Mouse (Mus musculus) spleen, postnatal 4 days (tissue): ENCODE measurements at regions not wholly inside any gene's neighbourhood (a gene's known extent, or its start where the extent isn't known, plus 50 kb on each side); places are given as distances from the start of the nearest gene placed in this dataset.
"Not testable (repeated sequence)": the region's sequence is repeated elsewhere in the genome, so short reads cannot be mapped to it uniquely, and the experiment has no call there.

Experiments
- DNase-seq, 2 experiments: peaks; one replicate each; pipeline ENCODE4 v3.0.0; 2022; ENCODE audit warnings: low spot score in 2 of 2

DNA sequence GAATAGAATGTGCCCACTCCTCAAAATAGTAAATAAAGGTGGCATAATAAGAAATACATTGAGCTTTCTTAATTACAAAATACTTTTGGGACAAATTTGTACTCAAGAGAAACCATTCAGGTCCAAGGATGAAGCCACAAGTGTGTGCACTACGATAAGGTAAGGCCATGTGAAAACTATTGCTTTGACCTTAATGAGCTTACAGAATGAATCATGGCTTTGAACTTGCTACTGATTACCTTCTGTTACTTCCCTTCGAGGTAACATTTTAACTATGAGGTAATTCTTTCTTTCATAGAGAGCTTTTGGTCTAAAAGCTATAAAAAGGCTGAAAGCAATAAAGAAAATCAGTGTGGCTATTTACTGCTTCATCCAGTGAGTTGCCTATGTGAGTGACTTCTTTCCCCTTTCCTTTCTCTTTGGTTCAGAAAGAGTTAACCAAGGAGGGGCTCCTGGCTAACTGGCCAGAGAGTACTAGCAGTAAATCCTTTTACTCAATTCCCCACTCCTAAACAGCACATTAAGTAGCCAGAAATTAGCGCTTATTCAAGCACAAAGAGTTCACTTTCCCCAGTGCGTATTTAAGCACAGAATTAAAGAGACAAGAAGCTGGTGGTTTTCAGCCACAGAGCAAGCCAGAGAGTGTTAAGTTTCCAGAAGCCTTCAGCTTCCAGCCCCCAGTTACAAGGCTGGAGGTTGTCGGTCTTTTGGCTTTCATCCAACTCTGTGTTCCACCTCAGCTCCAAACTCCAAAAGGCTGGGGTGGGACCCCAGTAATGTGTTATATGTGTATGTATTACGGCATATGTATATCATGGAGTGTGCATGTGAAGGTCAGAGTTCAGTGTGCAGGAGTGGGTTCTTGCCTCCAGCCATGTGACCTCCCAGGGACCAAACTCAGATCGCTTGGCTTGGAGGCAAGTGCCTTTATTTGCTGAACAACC, 194.3 kb upstream of the Gm10131 start:
- DNase-seq, result no peak

DNA sequence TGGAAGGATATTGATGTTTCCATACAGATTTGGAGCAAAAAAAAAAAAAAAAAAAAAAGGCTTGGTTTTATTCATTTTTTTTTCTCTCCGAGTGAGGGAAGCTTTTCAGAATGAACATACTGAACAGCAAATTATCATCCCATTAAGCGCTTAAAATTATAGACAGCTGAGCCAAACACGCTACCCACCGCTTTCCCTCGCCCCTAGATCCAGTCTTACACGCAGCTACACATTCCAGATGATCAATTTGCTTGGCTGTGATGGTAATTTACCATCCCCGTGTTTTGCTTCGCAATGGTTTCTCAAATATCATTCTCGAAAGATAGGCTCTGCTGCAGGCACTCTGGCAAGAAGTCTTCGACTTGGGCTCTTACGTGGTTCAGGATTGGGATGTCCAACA, 192.3 kb upstream of the Gm10131 start:
- no peak for DNase-seq

DNA sequence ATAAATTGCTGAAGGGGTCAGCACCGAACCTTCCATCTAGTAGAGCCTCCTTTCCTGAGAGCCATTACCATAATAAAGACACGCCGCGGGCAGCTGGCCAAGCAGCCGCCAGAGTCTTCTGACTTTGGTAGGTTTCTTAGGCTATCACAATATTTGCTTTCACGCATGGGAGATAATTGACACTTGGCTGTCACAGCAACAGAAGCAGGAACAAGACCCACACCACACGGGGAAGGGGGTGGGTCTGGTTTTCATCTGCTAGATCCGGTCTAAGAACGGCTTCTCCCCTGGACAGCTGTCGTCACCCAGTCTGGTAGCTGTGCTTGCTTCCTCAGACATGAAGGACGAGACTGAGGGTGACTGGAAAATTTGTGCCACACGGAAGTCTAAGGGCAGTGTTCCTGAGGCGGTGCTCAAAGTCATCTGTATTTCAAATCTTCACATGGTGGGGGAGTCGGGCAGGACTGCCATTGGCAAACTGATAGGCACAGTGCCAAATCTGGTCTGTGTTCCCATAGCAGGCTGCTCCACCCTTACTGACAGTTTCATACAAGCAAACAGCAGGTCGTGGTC, 188.9 kb upstream of the Gm10131 start:
- DNase-seq, result no peak

DNA sequence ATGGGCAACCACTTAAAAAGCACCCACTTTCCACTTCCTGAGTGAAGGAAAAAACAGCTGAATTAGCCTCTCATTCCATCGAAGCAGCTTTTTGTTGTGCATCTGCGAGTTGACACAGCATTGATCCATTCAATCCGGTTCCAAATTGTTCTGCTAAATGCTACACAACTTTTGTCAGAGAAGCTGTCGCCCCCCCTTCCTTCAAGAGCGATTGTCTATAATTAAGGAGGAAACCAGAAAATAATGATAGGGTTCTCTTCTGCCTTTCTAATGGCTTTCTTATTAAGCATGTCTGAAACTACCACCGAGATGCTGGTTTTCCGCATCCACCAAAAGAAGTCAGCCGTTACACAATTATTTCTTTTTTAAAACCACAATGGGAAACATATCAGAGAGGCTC, 183.2 kb upstream of the Gm10131 start:
- DNase-seq, result no peak

DNA sequence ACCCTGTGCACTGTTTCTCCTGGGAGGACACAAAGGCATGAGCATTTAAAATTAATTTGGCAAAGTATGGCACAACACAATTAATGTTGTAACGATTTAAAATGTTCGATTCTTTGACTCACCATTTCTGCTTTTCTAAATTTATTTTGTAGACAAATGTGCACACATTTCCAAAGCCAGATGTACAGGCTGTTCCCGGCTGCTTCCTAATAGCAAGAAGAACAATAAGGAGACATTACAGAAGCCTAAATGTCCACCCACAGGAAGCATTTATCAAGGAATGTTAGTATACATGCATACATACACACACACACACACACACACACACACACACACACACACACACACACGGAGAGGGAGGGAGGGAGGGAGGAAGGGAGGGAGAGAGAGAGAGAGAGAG, 179.1 kb upstream of the Gm10131 start:
- DNase-seq, result no peak

DNA sequence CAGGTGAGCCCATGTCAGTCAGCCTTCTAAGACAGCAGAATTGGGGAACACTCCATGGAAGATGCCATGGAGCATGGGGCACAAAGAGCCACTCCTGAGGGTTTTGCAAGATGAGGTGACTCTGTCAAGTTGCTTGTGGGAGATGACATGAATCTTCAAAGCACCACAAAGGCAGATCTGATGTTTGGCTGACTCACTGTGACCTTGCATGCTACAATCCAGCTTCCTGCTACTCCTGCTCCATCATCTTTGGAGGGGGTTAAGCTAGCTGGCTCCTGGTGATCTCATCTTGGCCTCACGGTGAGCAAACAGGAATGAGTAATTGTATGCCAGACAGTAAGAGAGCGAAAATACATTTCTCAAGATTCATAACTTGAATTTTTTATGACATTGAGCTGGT, 176.3 kb upstream of the Gm10131 start:
- no peak for DNase-seq

DNA sequence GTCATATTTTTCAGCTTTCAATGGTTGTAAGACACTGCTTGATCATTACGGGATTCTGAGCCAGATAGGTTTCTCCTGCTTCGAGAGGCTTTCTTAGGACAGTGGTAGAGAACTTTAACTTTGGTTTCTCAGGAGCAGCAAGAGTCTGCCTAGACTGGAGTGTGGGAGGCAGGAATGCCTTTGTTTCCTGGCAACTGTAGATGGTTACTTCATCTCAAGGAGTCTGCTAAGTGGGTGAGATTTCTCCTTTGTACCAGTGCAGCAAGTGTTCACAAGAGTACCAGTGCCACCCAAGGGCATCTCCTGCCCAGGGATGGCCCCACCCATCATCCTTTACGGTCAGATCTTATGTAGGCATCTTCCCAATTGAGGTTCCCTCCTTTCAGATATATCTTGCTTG, 173.0 kb upstream of the Gm10131 start:
- DNase-seq, result no peak

DNA sequence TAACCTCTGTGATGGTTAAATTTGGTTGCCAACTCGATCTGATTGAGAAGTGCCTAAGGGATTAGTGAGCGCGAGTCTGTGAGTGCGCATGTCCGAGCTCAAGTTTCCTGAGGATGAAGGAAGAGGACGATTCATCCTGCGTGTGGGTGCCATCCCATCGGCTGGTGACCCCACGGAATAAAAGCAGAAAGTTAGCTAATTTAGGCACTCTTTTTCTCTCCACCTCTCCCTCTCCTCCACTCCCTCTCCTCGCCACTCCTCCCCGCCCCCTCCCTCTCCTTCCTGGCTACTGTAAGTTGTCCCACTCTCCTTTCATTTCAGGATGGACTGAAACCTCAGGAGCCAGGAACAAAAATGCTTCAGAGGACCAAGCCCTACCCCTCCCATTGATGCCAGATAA, 168.9 kb upstream of the Gm10131 start:
- no peak for DNase-seq

DNA sequence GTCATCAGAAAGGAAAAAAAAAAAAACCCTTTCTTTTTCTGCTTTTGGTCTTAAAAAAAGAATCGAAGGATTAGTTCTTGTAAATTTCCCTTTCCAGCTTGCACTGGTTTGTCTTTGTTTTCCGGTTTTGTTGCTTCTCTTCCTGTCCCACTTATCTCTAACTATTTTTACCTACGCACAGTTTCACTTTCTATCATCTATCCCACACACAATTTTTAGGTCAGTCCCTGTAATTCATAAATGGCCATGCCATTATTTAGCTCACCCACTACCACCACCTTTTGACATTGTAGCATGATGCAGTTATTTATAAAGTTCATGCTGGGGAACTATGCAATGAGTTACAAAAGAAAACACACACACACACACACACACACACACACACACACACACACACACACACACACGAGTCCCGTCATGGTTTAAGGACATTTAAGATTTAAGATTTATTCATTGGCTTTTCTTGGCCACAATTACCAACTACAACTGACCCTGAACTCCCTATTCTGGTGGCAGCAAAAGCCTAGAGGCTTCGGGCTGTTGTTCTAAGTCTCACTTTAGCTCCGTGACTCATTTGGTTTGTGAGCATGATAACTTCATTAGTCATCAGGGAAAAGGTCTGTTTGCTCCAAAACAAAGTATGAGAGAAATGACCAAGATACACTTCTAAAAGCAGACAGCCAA, 164.6 kb upstream of the Gm10131 start:
- DNase-seq, result no peak

DNA sequence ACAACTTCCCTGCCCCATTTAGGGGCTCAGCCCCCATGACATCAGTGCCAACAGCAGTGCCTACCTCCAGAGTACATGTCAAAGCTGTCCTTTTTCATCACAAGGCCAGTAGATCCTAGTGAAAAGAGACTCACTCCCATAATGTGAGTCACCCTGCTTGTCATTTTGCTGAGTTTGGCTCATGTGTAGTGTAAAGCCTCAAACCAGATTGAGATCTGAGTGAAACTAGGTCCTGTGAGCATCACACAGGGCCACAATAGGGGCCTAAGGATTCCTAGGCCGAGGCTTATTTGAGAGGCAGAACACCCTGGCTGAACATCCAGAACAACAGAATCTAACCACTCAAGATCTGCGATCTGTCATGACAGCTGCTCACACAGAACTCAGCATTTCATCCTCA, 163.3 kb upstream of the Gm10131 start:
- not testable (repeated sequence) for DNase-seq

DNA sequence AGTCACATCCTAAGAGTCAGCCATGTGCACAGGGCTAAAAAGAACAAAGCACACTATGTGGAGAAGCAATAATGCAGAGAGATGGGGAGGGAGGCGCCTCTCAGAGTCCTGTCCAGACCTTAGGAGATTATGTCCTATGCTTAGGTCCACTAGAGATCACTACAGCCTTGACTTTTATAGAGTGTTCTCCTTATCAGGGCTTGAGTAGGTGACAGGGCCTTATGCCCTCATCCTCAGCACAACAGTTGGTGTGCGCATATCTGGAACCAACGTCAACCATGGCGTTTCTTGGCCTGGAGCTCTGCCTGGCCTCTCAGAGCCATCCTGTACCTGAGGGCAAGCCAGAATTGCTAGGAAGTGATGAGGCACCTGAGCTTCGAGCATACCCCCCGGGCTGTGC, 162.6 kb upstream of the Gm10131 start:
- no peak for DNase-seq

DNA sequence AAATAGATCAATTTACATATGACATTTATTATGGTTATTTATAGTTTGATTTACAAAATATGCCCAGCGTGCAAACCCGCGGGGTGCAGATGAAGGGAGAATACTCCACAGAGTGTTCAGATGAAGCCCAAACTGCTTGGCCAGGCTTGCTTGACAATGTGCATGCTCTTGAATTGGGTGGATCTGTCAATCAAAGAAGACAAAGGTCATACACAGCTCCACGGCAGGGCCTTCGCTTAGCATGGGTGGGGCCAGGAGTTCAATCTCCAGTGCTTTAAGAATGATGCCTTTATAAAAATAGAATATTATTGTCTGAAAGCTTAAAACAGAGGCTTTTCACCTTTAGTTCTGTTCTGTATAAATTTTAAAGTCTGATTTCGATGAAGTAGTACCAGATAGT, 158.3 kb upstream of the Gm10131 start:
- DNase-seq, result no peak

DNA sequence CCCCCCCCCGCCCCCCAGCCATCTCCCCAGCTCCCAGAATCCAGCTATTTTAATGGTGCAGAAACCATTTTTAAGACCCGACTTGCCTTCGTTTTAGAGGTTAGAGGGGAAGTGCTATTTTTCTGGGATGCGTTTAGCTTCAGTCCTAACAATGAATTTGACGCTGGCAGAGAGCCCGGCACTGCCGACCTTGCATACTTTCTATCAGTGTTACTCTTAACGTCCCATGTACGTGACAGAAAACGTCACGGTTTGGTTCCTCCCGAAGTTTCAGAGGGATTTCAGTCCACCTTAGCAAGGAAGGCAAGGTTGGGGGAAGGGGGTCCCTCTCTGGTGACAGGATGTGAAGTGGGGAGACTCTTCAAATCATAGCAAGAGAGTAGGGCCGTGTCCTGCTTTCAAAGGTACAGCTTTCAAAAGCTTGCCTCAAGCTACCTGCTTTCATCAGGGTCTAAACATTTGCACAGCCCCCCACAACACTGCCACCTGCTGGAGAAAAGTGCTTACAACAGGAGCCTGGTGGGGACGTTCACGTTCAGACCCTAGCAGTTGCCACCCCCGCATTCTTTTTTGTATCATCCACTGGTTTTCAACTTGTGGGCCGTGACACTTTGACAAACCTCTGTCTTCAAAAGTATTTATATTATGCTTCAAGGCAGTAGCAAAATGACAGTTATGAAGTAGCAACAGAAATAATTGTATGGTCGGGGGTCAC, 157.4 kb upstream of the Gm10131 start:
- no peak for DNase-seq

DNA sequence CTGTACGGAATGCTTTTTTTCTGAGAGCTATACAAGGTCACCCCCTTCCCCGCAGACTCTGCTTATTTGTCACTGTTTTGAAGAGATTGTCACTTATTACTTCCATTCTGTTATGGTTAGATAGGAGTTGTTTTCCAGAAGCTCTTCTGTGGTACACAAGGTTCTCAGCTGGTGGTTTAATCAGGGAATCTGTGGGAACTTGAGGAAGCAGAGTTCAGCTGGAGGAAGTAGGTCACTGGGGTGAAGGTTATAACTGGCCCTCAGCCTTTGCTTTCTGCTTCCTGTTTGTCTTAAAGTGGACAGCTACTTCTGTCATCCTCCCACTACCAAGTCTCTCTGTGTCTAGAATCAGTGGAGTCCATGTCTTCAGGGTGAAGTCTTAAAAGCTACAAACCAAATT, 143.4 kb upstream of the Gm10131 start:
- no peak for DNase-seq

DNA sequence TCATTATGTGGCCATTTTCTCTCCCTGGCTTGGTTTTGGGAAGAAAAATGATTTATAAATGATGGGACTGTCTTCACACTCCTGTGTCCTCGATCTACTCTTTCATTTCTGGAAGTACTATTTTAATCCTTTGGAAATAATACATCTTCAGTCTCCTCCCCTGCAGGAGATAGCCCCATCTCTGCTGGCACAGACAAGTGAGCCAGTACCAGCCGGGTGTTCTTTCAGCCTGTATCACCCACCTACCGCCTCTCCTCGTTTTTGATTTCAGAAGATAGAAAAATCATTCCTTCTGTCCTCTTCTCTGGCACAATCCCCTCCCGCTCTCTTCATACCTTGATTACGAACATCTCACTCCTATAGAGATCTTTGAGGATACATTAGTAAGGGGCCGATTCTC, 140.4 kb upstream of the Gm10131 start:
- DNase-seq, result no peak

DNA sequence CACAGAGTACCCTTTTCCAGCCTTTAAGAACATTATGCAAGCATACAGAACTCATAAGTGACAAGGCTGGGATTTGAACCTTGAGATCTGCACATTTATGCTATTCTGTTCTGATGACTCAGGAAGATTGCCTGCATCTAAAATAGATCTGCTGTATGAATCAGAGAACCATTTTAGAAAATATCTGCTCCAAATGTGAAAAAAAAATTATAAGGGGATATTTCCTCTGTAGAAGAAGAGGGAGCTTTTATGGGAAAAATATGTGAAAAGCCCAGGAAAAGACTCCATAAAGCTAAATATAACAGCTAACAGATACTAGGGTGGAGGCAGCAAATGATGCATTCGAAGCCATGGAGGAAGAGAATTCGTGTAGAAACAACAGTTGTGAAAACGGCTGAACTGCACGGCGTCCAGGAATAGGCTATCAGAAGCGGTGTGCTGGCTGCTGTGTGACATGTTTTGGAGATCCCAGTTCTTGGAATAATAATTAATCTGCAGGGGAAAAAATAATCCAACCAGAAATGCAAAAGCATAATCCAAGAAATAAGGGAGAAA, 127.9 kb upstream of the Gm10131 start:
- no peak for DNase-seq

DNA sequence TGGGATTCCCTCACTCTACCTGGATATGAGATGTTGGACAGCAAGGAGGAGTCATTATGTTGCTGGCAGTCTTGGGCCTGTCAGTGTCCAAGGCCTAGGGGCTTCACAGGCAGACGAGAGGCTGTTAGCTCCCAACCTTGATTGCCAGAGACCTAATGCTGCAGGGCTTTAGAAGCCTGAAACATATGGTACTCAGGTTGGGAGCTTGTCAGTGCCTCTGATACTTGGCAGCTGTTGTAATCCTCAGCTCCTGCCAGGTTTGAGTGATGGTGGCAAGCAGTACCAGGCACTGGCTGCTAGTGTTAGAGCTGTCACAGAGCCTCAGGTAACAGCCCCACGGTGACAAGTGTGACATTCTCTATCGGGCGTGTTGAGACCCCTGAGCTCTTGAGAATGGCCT, 122.2 kb upstream of the Gm10131 start:
- no peak for DNase-seq

DNA sequence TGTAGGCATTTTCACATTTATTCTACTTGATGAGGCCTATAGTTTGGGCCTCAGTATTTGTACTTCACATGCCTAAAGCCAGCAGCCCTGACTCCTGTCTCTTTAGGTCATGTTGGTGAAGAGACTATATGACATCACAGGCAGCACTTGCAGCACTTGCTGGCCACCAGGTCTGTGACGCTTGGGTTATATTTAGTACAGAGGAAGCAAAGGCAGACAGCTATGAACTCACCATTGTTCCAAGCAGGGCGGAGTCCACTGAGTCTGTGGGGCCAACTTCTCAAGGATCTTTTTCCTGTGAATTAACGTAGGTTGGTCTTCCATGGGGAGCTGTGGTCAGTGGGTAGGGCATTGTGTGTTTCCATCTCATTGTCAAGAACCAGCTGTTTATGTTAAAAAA, 117.9 kb upstream of the Gm10131 start:
- no peak for DNase-seq

DNA sequence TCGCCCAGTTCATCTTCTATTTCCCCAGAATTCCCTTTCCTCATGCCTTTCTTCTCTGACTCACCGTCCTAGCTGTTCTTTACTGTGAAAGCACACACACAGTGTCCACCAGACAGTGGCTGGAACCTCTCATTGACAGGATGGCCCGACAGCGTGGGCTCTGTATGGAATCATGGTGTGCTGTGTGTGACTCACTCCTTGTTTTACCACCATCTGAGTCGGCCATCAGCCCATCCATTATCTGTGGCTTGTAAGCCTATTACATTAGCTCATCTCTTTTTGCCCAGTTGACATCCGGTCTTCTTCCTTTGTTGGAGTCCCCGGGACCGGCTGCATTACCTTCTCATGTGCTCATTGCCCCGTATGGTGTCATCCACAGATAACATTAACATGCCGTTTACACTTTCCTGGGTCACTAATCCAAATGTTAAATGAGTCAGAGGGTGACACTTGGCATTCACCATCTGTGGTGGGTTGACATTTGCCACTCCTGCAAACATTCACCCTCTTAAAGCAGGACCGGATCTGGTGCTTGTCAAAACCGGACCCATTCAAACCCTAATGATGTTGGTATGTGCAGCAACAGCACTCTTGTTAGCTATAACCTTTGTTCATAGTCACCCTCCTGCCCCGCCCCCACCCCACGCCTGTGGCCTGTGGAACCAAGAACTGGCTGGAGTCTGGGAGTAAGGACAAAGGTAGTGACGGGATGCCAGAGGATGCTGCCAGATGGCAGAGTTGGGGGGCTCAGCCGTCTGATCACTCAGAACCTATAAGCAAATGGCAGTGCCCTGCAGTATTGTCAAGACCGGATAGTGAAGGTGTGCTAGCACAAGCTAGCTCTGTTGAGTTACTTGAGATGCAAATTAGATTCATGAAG, 113.7 kb upstream of the Gm10131 start:
- DNase-seq, result no peak

DNA sequence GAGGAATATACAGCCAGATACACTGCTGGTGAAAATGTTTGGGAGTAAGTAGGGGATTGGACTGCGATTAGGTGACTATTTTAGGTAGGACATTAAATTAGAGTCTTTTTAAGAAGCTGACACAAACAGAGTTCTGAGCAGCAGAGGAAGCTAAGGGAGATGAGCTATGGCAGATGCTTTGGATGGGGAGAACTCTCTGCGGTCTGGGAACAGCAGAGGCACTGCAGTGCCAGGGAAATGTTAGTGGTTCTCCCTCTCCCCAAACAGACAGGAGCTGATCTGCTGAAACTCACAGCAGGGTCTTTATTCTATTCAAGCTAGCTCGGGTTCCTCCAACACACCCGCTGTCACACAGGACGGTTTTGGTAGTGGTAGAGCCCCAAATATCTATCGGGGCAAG, 110.7 kb upstream of the Gm10131 start:
- DNase-seq, result no peak
